Mouse (Mus musculus): ENCODE data around the gene Foxp1.

DNA sequence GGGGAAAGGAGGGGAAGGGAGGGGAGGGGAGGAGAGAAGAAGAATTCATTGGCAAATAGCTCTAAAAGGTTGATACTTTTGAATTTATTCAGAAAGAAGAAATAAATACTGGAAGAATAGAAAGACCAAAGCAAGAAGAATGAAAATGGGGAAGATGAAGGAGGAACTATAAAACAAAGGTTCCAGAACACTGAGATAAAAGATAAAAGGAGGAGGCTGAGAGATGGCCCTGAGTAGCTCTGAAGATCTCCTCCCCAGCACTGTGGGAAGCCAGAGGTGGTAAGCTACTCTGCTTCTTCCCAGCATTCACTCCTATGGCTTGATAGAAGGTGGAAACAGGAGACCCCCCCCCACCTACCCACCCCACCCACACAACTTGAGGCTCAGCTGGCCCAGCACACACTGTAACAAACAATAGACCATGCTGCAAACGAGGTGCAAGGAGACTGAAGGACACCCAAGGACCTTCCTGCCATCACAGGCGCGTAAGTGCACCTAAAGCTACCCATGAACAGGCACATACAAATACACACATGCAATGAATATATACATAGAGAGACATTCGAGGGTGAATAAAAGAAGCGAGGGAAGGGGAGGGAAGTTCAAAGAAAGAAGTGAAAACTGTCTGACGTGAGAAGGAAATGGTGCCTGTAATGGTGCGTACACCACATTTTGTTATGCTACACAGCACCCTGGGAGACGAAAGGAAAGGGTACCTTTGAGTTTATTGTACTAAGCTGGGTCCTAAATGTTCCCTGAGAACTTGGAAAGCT is 200.2 kb downstream of the Foxp1 start:
- TF ChIP-seq CTCF (IDR thresholded peaks at IDR 0.05; ENCODE audit: borderline replicate concordance, extremely low read depth, insufficient read depth, insufficient read length) (no peak), POLR2A (IDR thresholded peaks at IDR 0.05; ENCODE audit: borderline replicate concordance, extremely low read depth, insufficient read depth, insufficient read length, poor library complexity, severe bottlenecking) (no peak)

Data from brain, embryonic 14.5 days (tissue).